Mouse (Mus musculus) liver, embryonic 16.5 days (tissue): ENCODE measurements around the gene Mgat1. TPM values are rescaled to one million over a fixed set of nuclear protein-coding genes. Genes with fewer than 3 reads are reported as not detected.
A peak's percentile ranks its signal among the peaks of the same experiment; 100 is the strongest.
"Not testable (repeated sequence)": the region's sequence is repeated elsewhere in the genome, so short reads cannot be mapped to it uniquely, and the experiment has no call there.

Experiments used
- ATAC-seq: fragments of 200-750 bp; cut with Nextera tagmentation; 2 replicates; pipeline ENCODE4 v1.8.0; 2017; ENCODE audit warnings: low read depth, mild to moderate bottlenecking, moderate number of reproducible peaks, moderate library complexity
- H3K27ac ChIP-seq: fragments of 300-500 bp; sonication (generic); 2 replicates; pipeline ENCODE4 v1.5.1; 2014; ENCODE audit warnings: mild to moderate bottlenecking, low read length
- H3K27me3 ChIP-seq: fragments of 300-500 bp; sonication (generic); 2 replicates; pipeline ENCODE4 v1.6.1; 2014; ENCODE audit warnings: low read depth, low read length, mixed read lengths; ENCODE audit not compliant: control insufficient read depth, insufficient read depth
- H3K36me3 ChIP-seq: fragments of 300-500 bp; sonication (generic); 2 replicates; pipeline ENCODE4 v1.6.1; 2014; ENCODE audit warnings: mild to moderate bottlenecking; ENCODE audit not compliant: control insufficient read depth, insufficient read depth
- H3K4me1 ChIP-seq: fragments of 300-500 bp; sonication (generic); 2 replicates; pipeline ENCODE4 v1.6.1; 2014; ENCODE audit warnings: low read depth, low read length, mixed read lengths; ENCODE audit not compliant: control insufficient read depth
- H3K4me2 ChIP-seq: fragments of 300-500 bp; sonication (generic); 2 replicates; pipeline ENCODE4 v1.6.1; 2014; ENCODE audit warnings: low read depth, low read length, mixed read lengths
- H3K4me3 ChIP-seq: fragments of 300-500 bp; sonication (generic); 2 replicates; pipeline ENCODE4 v1.5.1; 2014; ENCODE audit warnings: low read depth, mild to moderate bottlenecking, low read length
- H3K9ac ChIP-seq: fragments of 300-500 bp; sonication (generic); 2 replicates; pipeline ENCODE4 v1.6.1; 2014; ENCODE audit warnings: low read depth, low read length
- H3K9me3 ChIP-seq: fragments of 300-500 bp; sonication (generic); replicated peaks from 2 replicates; pipeline ENCODE4 v1.6.1; 2016; ENCODE audit warnings: low read length; ENCODE audit not compliant: control insufficient read depth
- WGBS: fragments of 180-500 bp; shearing (Covaris S2); extraction: QIAGEN DNeasy Blood & Tissue Kit; methylation state at CpG from one replicate; pipeline ENCODE4 v1.1.7; 2014; ENCODE audit not compliant: insufficient replicate concordance; 5-methylcytosine and 5-hydroxymethylcytosine counted together
- polyA plus RNA-seq: library from polyadenylated mRNA; unstranded; fragments of >200 nt; fragmentation: Nextera tagmentation; extraction: Ambion mirVana; gene quantifications from 2 replicates; pipeline ENCODE4 v1.2.1, GENCODE M21; 2015

Gene Mgat1
- polyA plus RNA-seq = 41.5 TPM in 2 replicates

- peaks cover 55% of the 10 kb centered on the region for H3K4me1 ChIP-seq
- H3K9ac ChIP-seq = peak within 1 kb of the TSS; percentile 75
- peak within 1 kb of the TSS; percentile 95 for H3K27ac ChIP-seq
- peak within 1 kb of the TSS; percentile 98 for H3K4me2 ChIP-seq
- peak within 1 kb of the TSS; percentile 74 for H3K4me3 ChIP-seq
- peak; percentile 88 for ATAC-seq
- H3K27me3 ChIP-seq = no peaks in the 10 kb centered on the region
- no peaks in the 10 kb centered on the region for H3K36me3 ChIP-seq
- under 1% methylated on average over 57 of the region's 60 CpGs for WGBS
- no peaks in the 10 kb centered on the region for H3K9me3 ChIP-seq
These were observed at the start of gene Mgat1 for GRCm38 (mm10) chr11:49243727-49244594. Gene Mgat1 (plus strand): TSS chr11:49244191.

GRCm38 (mm10) chr11:49194771-49195170, 49.2 kb upstream of the Mgat1 start:
- not testable (repeated sequence) for H3K36me3 ChIP-seq, H3K27me3 ChIP-seq, H3K4me1 ChIP-seq, H3K9ac ChIP-seq, H3K9me3 ChIP-seq, H3K27ac ChIP-seq, H3K4me3 ChIP-seq, ATAC-seq, H3K4me2 ChIP-seq
- 85% methylated on average over 9 of the region's 9 CpGs for WGBS

- no peak overlapping the region for H3K27ac ChIP-seq
- ATAC-seq = peak; percentile 54
- no peak overlapping the region for H3K4me3 ChIP-seq
- no peaks in the 10 kb centered on the region for H3K9me3 ChIP-seq
- H3K4me2 ChIP-seq = no peak overlapping the region
- no peak overlapping the region for H3K9ac ChIP-seq
- H3K4me1 ChIP-seq = no peaks in the 10 kb centered on the region; the same call in 1 of the 2 replicates
- WGBS = 29% methylated on average over 7 of the region's 7 CpGs
- no peaks in the 10 kb centered on the region for H3K36me3 ChIP-seq
- no peaks in the 10 kb centered on the region for H3K27me3 ChIP-seq
These were observed 48.1 kb upstream of the Mgat1 start for GRCm38 (mm10) chr11:49195819-49196322.

GRCm38 (mm10) chr11:49200666-49201065, 43.3 kb upstream of the Mgat1 start:
- Histone ChIP-seq H3K9ac (no peak overlapping the region), H3K36me3 (no peaks in the 10 kb centered on the region), H3K4me1 (peaks cover 18% of the 10 kb centered on the region), H3K27ac (no peak overlapping the region), H3K27me3 (no peaks in the 10 kb centered on the region), H3K9me3 (no peaks in the 10 kb centered on the region), H3K4me3 (no peak overlapping the region), H3K4me2 (no peak overlapping the region)
- ATAC-seq = no peak

- Histone ChIP-seq H3K36me3 (no peaks in the 10 kb centered on the region), H3K4me3 (no peak overlapping the region), H3K4me1 (peaks cover 20% of the 10 kb centered on the region), H3K9me3 (no peaks in the 10 kb centered on the region), H3K4me2 (no peak overlapping the region), H3K27ac (no peak overlapping the region), H3K9ac (no peak overlapping the region), H3K27me3 (no peaks in the 10 kb centered on the region)
- no peak for ATAC-seq
These were observed 42.8 kb upstream of the Mgat1 start for GRCm38 (mm10) chr11:49201142-49201541.

GRCm38 (mm10) chr11:49202071-49202470, 41.9 kb upstream of the Mgat1 start:
- H3K4me1 ChIP-seq = peaks cover 28% of the 10 kb centered on the region
- no peaks in the 10 kb centered on the region for H3K9me3 ChIP-seq
- WGBS = 34% methylated on average over 2 of the region's 2 CpGs
- peak overlapping the region; percentile 98 for H3K27ac ChIP-seq
- peak overlapping the region; percentile 86 for H3K9ac ChIP-seq
- H3K36me3 ChIP-seq = no peaks in the 10 kb centered on the region
- ATAC-seq = no peak
- H3K27me3 ChIP-seq = no peaks in the 10 kb centered on the region
- H3K4me2 ChIP-seq = peak overlapping the region; percentile 96
- peak overlapping the region; percentile 77 for H3K4me3 ChIP-seq

- 1% methylated on average over 10 of the region's 10 CpGs for WGBS
These were observed 41.4 kb upstream of the Mgat1 start for GRCm38 (mm10) chr11:49202523-49203061.

GRCm38 (mm10) chr11:49203129-49203768, 40.7 kb upstream of the Mgat1 start, which contains the start of gene Zfp62:
Gene Zfp62 (plus strand): TSS chr11:49203292.
- peak; percentile 93 for ATAC-seq
- Histone ChIP-seq H3K4me1 (peaks cover 32% of the 10 kb centered on the region), H3K27me3 (no peaks in the 10 kb centered on the region), H3K4me3 (peak within 1 kb of the TSS; percentile 77), H3K36me3 (no peaks in the 10 kb centered on the region), H3K27ac (peak within 1 kb of the TSS; percentile 98), H3K4me2 (peak within 1 kb of the TSS; percentile 96), H3K9me3 (no peaks in the 10 kb centered on the region), H3K9ac (peak within 1 kb of the TSS; percentile 86)
- WGBS = under 1% methylated on average over 45 of the region's 47 CpGs

More at GRCm38 (mm10) chr11:49202523-49203061, 41.4 kb upstream of the Mgat1 start:
- Histone ChIP-seq H3K4me3 (peak overlapping the region; percentile 77), H3K4me1 (peaks cover 31% of the 10 kb centered on the region), H3K27me3 (no peaks in the 10 kb centered on the region), H3K4me2 (peak overlapping the region; percentile 96), H3K9ac (peak overlapping the region; percentile 86), H3K9me3 (no peaks in the 10 kb centered on the region), H3K36me3 (no peaks in the 10 kb centered on the region), H3K27ac (peak overlapping the region; percentile 98)
- ATAC-seq = peak; percentile 6; the same call in 1 of the 2 replicates
